Mouse (Mus musculus) megakaryocyte, embryonic 14.5 days (primary cell): ENCODE data around the gene Id1.

Source experiments
- FLI1 ChIP-seq: IDR thresholded peaks from 2 replicates; pipeline ENCODE4 v1.6.1; 2012; ENCODE audit warnings: low read length, inconsistent platforms, mixed read lengths
- GATA1 ChIP-seq: IDR thresholded peaks from 3 replicates; pipeline ENCODE4 v1.6.1; 2012; ENCODE audit warnings: mixed read lengths, low read length, inconsistent platforms, borderline replicate concordance

GRCm38 (mm10) chr2:152717652-152718051 is 18.4 kb upstream of the Id1 start:
- TF ChIP-seq FLI1 (no peak), GATA1 (no peak)
